Mouse (Mus musculus): ENCODE data around the gene Zfp472.
"Not testable (repeated sequence)": the region's sequence is repeated elsewhere in the genome, so short reads cannot be mapped to it uniquely, and the experiment has no call there.

The Zfp472 gene

GRCm38 (mm10) chr17:33008337-33008736 is 42.7 kb downstream of the Zfp472 start:
- no peak for DNase-seq (ENCODE audit: extremely low spot score)

DNA sequence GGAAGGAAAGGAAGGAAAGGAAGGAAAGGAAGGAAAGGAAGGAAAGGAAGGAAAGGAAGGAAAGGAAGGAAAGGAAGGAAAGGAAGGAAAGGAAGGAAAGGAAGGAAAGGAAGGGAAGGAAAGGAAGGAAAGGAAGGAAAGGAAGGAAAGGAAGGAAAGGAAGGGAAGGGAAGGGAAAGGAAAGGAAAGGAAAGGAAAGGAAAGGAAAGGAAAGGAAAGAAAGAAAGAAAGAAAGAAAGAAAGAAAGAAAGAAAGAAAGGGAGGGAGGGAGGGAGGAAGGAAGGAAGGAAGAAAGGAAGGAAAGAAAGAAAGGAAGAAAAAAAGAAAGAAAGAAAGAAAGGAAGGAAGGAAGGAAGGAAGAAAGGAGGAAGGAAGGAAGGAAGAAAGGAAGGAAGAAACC is 54.8 kb downstream of the Zfp472 start:
- not testable (repeated sequence) for DNase-seq (ENCODE audit: extremely low spot score)

All from embryo, embryonic 9.5 days (tissue).